Mouse (Mus musculus) G1E (cell line): ENCODE data around the gene Arid5b. TPM values are rescaled to one million over a fixed set of nuclear protein-coding genes. Genes with fewer than 3 reads are reported as not detected.

Source experiments
- ATAC-seq: 2 replicates; pipeline ENCODE4 v1.8.0; 2016; ENCODE audit warnings: mild to moderate bottlenecking; ENCODE audit not compliant: insufficient number of reproducible peaks, poor library complexity, low FRiP score, severe bottlenecking; ENCODE audit errors: extremely low read depth
- DNase-seq: peaks from one replicate; pipeline ENCODE4 v3.0.0; 2012; ENCODE audit warnings: low spot score
- H3K27me3 ChIP-seq: 2 replicates; pipeline ENCODE4 v1.6.1; 2012; ENCODE audit warnings: mild to moderate bottlenecking, low read length, inconsistent platforms; ENCODE audit not compliant: insufficient read depth
- H3K36me3 ChIP-seq: replicated peaks from 2 replicates; pipeline ENCODE3; 2012; ENCODE audit warnings: mild to moderate bottlenecking, inconsistent platforms
- H3K4me1 ChIP-seq: 2 replicates; pipeline ENCODE4 v1.6.1; 2012; ENCODE audit warnings: low read depth, low read length, inconsistent platforms, mixed read lengths; ENCODE audit not compliant: insufficient read depth
- H3K4me3 ChIP-seq: 2 replicates; pipeline ENCODE4 v1.5.1; 2012; ENCODE audit warnings: low read depth, mild to moderate bottlenecking, inconsistent platforms, low read length, moderate library complexity, mixed read lengths
- H3K9me3 ChIP-seq: replicated peaks from 2 replicates; pipeline ENCODE4 v1.6.1; 2012; ENCODE audit warnings: inconsistent platforms
- CTCF ChIP-seq: IDR thresholded peaks from 2 replicates; pipeline ENCODE4 v1.5.1; 2012; ENCODE audit warnings: low read depth, low read length, inconsistent platforms, mixed read lengths
- GATA1 ChIP-seq: IDR thresholded peaks from 2 replicates; pipeline ENCODE4 v1.6.1; 2012; ENCODE audit warnings: borderline replicate concordance, low read length, inconsistent platforms, mixed read lengths
- GATA2 ChIP-seq: IDR thresholded peaks from 2 replicates; pipeline ENCODE4 v1.6.1; 2012; ENCODE audit warnings: low read depth, low read length, inconsistent platforms, borderline replicate concordance
- POLR2AphosphoS5 ChIP-seq: IDR thresholded peaks from 2 replicates; pipeline ENCODE4 v1.6.1; 2012; ENCODE audit warnings: low read depth, low read length, inconsistent platforms; ENCODE audit not compliant: insufficient replicate concordance
- TAL1 ChIP-seq: conservative IDR thresholded peaks from 2 replicates; pipeline ENCODE4 v1.6.1; 2012; ENCODE audit warnings: low read depth, low read length, inconsistent platforms, mixed read lengths
- polyA plus RNA-seq: library from polyadenylated mRNA; stranded (reverse); fragments of >175 nt; gene quantifications from 2 replicates; pipeline ENCODE4 v1.2.3, GENCODE M21; 2012
- total RNA-seq, 2 experiments: library from RNA; stranded (forward) in 1 of 2; stranded (reverse) in 1 of 2; fragments of 200-1000 nt in 1 of 2; fragments of >200 nt in 1 of 2; fragmentation: Nextera tagmentation in 1 of 2; gene quantifications; 2 replicates each; pipeline ENCODE4 v1.2.3; 2014 to 2017

Arid5b gene
- total and polyA plus RNA-seq, 3 experiments: 0.16 TPM; not detected in 2

- H3K4me1 ChIP-seq: no peaks in the 10 kb centered on the region
- ATAC-seq (no peak), DNase-seq (no peak)
- no peak for TF ChIP-seq TAL1
- TF ChIP-seq CTCF: no peak
- no peaks in the 10 kb centered on the region for H3K36me3 ChIP-seq
- no peaks in the 10 kb centered on the region for H3K27me3 ChIP-seq
- peaks cover 65% of the 10 kb centered on the region for H3K9me3 ChIP-seq
- no peak overlapping the region for H3K4me3 ChIP-seq
Measured at GRCm38 (mm10) chr10:68093496-68093895, 185.0 kb downstream of the Arid5b start.

DNA sequence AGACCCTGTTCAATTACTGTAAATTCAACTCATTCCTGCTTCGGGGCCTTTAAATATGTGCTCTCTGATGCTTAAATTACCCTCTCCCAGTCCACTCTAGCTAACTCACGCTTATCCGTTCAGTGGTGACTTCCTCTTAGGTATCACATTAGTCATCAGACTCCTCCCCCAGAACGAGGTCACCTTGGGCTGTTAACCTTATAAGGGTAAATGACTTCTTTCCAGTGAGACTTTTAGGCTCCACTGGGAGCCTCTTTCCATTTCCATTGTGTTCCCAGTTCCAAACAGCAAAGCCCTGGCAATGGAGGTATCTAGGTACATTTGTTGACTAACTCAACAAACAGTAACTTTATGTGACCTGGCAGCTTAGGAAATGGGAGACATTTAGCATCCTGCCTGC lies 186.7 kb downstream of the Arid5b start:
- H3K4me3 ChIP-seq: no peak overlapping the region
- H3K9me3 ChIP-seq: peaks cover 48% of the 10 kb centered on the region
- TF ChIP-seq TAL1 (no peak), POLR2AphosphoS5 (no peak)
- H3K36me3 ChIP-seq: no peaks in the 10 kb centered on the region
- no peaks in the 10 kb centered on the region for H3K4me1 ChIP-seq
- no peaks in the 10 kb centered on the region for H3K27me3 ChIP-seq
- DNase-seq (no peak), ATAC-seq (no peak)

DNA sequence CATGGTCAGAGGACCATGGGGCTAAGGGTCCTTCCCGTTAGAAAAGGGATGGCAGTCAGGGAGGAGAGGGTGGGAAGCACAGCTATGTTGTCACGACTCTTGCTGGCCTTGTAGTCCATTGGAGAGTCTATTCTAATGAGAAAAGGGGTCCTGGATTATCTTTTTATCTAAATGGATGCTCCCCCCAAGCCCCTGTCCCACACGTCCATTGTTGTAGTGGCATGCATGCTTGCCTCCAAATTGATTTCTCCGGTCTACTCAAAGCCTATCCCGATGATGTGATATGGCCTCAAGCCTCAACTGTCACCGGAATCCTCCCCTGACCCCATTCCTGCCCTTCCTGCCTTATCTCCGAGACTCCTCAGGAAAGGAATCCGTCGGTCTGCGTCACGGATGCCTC lies 187.5 kb downstream of the Arid5b start:
- Histone ChIP-seq H3K36me3 (no peaks in the 10 kb centered on the region), H3K9me3 (peaks cover 40% of the 10 kb centered on the region), H3K27me3 (no peaks in the 10 kb centered on the region), H3K4me3 (no peak overlapping the region), H3K4me1 (no peaks in the 10 kb centered on the region)
- no peak for TF ChIP-seq GATA2
- no peak for TF ChIP-seq POLR2AphosphoS5
- no peak for TF ChIP-seq GATA1
- TF ChIP-seq TAL1: no peak
- no peak for TF ChIP-seq CTCF
- ATAC-seq (no peak), DNase-seq (no peak)

- no peak for TF ChIP-seq CTCF
- no peak for TF ChIP-seq TAL1
- TF ChIP-seq GATA1: no peak
- Histone ChIP-seq H3K4me3 (no peak overlapping the region), H3K4me1 (no peaks in the 10 kb centered on the region), H3K9me3 (peaks cover 39% of the 10 kb centered on the region), H3K36me3 (no peaks in the 10 kb centered on the region), H3K27me3 (no peaks in the 10 kb centered on the region)
- DNase-seq: no peak
- ATAC-seq: no peak
Measured at GRCm38 (mm10) chr10:68090544-68090943, 188.0 kb downstream of the Arid5b start.

- no peak overlapping the region for H3K4me3 ChIP-seq
- TF ChIP-seq POLR2AphosphoS5 (no peak), GATA2 (no peak), GATA1 (no peak), CTCF (no peak), TAL1 (no peak)
- peaks cover 39% of the 10 kb centered on the region for H3K9me3 ChIP-seq
- ATAC-seq (no peak), DNase-seq (no peak)
- H3K27me3 ChIP-seq: no peaks in the 10 kb centered on the region
- H3K36me3 ChIP-seq: no peaks in the 10 kb centered on the region
- no peaks in the 10 kb centered on the region for H3K4me1 ChIP-seq
Measured at GRCm38 (mm10) chr10:68090197-68090535, 188.4 kb downstream of the Arid5b start.

DNA sequence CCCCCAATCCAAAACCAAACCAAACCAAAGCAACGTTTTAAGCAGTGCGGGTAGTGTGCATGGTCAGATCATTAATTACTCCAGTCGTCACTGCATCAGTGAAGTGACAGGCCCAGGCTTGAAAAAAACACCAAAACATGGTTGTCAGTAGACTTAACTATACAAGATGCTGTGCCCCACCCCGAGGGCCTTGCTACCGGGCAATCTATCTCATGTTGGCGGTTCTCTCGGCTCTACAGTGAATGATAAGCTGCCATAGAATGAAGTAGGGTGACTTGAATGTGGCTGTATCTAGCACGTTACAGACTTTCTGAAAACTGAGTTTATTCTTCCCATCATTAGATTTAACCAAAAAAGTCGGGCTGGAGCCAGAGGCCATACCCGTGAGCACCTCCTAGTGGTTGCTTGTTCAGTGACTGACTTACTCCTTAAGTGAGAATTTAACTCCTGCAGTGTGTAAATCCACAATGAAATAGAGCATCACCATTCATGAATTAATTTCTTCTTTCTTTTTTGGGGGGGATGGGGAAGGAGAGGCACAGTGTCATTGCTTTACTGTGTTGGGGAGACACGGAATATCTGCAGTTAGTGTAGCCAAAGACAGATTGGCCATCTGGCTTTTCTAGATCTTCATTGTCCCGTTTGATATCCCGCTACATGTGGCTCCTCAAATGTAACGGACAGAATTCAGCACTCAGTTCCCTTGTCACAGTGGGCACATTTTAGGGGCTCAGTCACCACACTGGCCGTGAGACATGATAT lies 188.9 kb downstream of the Arid5b start:
- ATAC-seq (no peak), DNase-seq (no peak)
- no peaks in the 10 kb centered on the region for H3K27me3 ChIP-seq

GRCm38 (mm10) chr10:68087722-68088121 lies 190.8 kb downstream of the Arid5b start:
- H3K27me3 ChIP-seq: no peaks in the 10 kb centered on the region
- ATAC-seq (no peak), DNase-seq (no peak)
- no peaks in the 10 kb centered on the region for H3K36me3 ChIP-seq
- H3K4me3 ChIP-seq: no peak overlapping the region
- no peaks in the 10 kb centered on the region for H3K4me1 ChIP-seq
- no peak for TF ChIP-seq POLR2AphosphoS5
- TF ChIP-seq GATA2: no peak
- TF ChIP-seq CTCF: no peak
- no peak for TF ChIP-seq TAL1
- TF ChIP-seq GATA1: no peak
- H3K9me3 ChIP-seq: peaks cover 33% of the 10 kb centered on the region

More for the DNA sequence above, 188.9 kb downstream of the Arid5b start:
- Histone ChIP-seq H3K36me3 (no peaks in the 10 kb centered on the region), H3K4me3 (no peak overlapping the region), H3K9me3 (peaks cover 34% of the 10 kb centered on the region), H3K4me1 (no peaks in the 10 kb centered on the region)
- TF ChIP-seq GATA1 (no peak), CTCF (no peak), POLR2AphosphoS5 (no peak), GATA2 (no peak), TAL1 (no peak)
